Comparison of ENCODE assay signal across 17 mouse cellular contexts in the genomic region with DNA sequence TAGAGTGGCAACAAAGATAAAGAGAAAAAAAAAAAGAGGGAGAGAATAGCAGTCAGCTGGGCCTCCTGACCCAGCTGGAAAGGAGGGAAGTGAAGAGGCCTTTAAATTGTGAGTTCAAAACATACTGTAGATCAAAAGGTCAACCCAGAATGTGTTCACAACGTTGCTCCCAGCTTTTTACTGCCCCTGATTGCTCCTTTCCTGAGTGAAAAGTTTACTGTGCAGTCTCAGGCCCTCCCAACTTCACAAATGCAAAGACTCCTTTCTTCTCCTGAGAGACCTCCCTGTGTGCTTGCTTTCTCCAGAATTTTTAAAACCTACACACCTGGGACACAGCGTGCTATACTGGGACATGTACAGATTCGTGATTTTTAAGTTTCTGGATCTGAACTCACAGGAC.
"Had no signal": no experiment of that assay in that cellular context is flagged by ENCODE, and none has a peak within 500 bp of the region (broad histone marks: within the 10 kb centered on the region; RNA-seq: fewer than 3 reads in every experiment).

No protein-coding gene starts in this region.

- DNase-seq: kidney, adult 2 months; kidney, postnatal 25 days; left cerebral cortex, postnatal 4 days; liver, postnatal 0 days; thymus, adult 18-20 months; thymus, postnatal 36 days had no signal

- H3K4me3 ChIP-seq: layer of hippocampus, adult 2 months; limb, embryonic 12.5 days; limb, embryonic 15.5 days; megakaryocyte, embryonic 14.5 days; midbrain, embryonic 10.5 days; midbrain, embryonic 13.5 days had no signal

- H3K27ac ChIP-seq: kidney, postnatal 0 days; layer of hippocampus, adult 2 months; limb, embryonic 12.5 days; limb, embryonic 15.5 days; liver, embryonic 14.5 days; midbrain, embryonic 10.5 days; midbrain, embryonic 13.5 days had no signal

- H3K4me1 ChIP-seq: limb, embryonic 12.5 days; limb, embryonic 15.5 days; megakaryocyte, embryonic 14.5 days; midbrain, embryonic 10.5 days; midbrain, embryonic 13.5 days had no signal

- H3K27me3 ChIP-seq: limb, embryonic 12.5 days; limb, embryonic 15.5 days; megakaryocyte, embryonic 14.5 days; midbrain, embryonic 13.5 days had no signal

- H3K36me3 ChIP-seq: limb, embryonic 12.5 days; limb, embryonic 15.5 days; midbrain, embryonic 10.5 days; midbrain, embryonic 13.5 days had no signal

- ATAC-seq: intestine, embryonic 16.5 days; liver, postnatal 0 days; lung, postnatal 0 days; midbrain, embryonic 13.5 days had no signal

- H3K9ac ChIP-seq: limb, embryonic 12.5 days; limb, embryonic 15.5 days; liver, embryonic 14.5 days; liver, postnatal 0 days; midbrain, embryonic 13.5 days had no signal

- H3K9me3 ChIP-seq: limb, embryonic 12.5 days; limb, embryonic 15.5 days; megakaryocyte, embryonic 14.5 days; midbrain, embryonic 10.5 days; midbrain, embryonic 13.5 days had no signal

- H3K4me2 ChIP-seq: limb, embryonic 12.5 days; limb, embryonic 15.5 days; liver, embryonic 11.5 days; midbrain, embryonic 13.5 days had no signal
